Mouse (Mus musculus) adrenal gland, adult (tissue): Measurements from ENCODE around the gene Arhgef28.
A peak's percentile ranks its signal among the peaks of the same experiment; 100 is the strongest.

Experiments
- DNase-seq, 2 experiments: peaks; one replicate each; pipeline ENCODE4 v3.0.0; 2022 to 2023; ENCODE audit warnings: low spot score in 1 of 2; ENCODE audit not compliant: inconsistent age in 2 of 2

The Arhgef28 gene

GRCm38 (mm10) chr13:98205771-98206545, at the start of gene Arhgef28:
Gene Arhgef28 (minus strand): TSS chr13:98206439.
- DNase-seq = peak; percentile 87 to 93

- DNase-seq = no peak
These were observed 48.7 kb upstream of the Arhgef28 start for GRCm38 (mm10) chr13:98254921-98255320.

DNA sequence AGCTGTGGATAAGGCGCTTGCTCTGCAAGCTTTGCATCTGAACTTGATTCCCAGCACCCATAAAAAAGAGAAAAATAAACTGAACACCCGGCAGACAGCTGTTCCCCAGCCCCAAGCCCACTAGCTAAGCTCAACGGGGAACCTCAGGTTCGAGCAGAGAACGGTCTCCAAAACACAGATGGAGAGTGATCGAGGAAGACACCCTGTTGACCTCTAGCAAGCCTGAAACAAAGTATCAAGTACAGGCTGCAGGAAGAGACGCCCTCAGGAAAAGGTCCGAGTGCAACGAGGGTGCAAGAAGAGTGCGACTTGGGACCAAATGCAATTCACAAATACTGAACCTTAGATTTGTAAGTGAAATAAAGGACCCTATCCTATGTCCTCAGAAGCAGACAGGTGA, 43.4 kb upstream of the Arhgef28 start:
- no peak for DNase-seq

- no peak for DNase-seq
These were observed 39.1 kb upstream of the Arhgef28 start for GRCm38 (mm10) chr13:98245386-98245785.

DNA sequence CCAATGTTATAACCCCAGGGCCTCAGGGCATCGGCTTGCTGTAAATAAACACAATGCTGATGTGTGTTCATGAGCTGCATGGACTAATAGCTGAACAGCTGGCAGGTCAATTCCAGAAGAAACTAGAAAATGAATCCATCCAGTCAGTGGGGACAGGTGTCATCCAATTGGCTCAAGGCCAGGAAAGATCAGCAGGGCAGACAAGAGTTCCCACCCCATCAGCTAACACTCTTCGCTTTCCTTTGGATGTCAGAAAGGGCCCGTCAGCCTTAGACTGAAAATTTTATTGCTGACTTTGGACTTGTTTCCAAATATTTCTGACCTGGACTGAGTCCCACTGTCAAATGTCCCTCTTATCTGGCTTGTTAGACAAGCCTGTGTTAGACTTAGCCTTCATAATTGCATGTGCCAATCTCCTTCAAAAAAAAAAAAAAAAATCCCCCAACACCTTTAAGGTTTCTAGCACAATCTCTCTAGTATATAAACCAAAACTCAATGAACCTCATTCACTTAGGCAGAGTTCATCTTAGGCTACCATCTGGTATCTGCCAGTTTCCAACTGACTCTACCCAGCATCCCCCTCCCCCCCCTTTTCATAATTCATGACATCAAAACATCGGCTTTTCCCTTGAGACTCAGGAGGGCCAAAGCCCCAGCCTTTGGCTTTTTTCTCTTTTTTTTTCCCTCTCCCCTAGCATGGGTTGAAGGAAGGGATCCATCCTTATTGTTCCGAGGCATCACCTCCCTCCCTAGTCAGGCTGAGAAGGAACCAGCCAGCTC, 38.5 kb upstream of the Arhgef28 start:
- DNase-seq = peak in 1 of 2 experiments; percentile 65

DNA sequence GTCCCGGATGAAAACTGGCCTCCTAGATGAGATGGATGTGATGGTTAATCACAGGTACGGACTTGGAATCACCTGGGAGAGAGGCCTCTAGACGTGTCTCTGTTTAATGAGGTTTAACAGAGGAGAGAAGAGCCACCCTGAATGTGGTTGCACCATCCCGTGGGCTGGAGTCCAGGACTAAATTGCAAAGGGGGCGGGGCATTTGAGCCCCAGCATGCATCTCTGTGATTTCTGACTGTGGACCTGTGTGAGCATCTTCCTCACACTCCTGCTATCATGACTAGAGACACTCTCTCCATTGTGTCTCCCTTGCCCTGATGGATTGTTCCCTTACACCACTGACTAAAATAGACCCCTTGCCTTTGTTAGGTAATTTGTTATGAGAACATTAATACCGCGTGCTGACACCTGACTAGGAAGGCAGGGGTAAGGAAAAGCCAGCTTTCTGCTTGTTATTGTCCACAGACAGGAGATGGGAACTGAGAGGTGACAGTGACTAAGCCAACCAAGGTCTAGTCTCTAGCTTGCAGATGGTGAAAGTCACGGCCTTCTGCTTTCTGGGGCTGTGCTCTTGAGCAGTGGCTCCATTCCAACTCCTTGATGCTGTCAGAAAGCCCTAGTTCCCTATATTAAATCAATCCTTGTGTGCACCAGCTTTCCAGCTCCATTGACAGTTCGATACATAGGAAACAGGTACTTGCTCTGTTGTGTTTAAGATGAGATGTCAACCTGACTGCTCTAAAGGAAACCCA, 35.5 kb upstream of the Arhgef28 start:
- peak; percentile 62 to 88 for DNase-seq

DNA sequence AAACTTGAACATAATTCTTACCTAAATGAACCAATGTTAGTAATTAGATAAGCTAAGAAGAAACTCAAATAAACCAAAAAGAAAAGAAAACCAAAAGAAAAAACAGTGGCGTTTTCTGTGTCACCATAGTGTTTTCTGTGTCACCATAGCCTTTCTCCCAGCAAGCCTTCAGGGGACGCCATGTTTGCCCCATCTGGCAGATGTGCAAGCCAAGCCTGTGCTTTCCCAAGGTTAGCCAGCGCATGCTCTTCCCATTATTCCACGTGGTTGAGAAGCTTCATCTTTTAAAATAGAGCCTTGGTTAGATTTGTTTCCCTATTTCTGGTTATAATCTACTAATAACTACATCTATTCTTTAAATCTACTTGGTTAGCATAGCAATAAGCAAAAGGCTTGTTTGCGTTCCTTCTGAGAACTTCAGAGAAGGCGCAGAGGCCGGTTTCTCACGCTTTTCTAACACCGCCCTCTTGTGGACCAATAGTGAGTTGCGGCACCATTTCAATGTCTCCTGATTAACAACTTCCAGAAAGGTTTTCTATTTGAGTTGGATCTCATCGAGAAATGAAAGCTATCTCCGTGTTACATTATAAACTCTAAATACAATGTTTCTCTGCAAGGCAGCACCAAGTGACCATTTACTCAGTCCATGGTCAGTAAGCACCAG, 33.9 kb upstream of the Arhgef28 start:
- peak; percentile 61 to 92 for DNase-seq

GRCm38 (mm10) chr13:98235451-98235850, 29.2 kb upstream of the Arhgef28 start:
- no peak for DNase-seq

GRCm38 (mm10) chr13:98230511-98230910, 24.3 kb upstream of the Arhgef28 start:
- no peak for DNase-seq

DNA sequence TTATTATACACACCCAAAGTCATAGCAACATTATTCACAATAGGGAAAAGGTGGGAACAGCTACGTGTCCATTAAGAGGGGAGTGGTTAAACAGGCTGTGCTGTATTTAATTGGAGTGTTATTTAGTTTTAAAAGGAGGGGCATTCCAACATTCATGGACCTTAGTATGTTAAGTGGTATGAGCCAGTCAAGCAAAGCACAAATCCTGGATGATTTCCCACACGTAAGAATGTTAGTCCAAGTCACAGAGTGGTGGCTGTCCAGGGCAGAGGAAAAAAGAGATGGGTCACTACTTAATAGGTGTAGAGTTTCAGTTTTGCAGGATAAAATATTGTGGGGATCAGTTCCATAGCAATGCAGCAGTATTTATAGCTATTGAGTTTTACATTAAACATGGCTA, 20.0 kb upstream of the Arhgef28 start:
- no peak for DNase-seq

- DNase-seq = peak in 1 of 2 experiments; percentile 70
These were observed 16.6 kb upstream of the Arhgef28 start for GRCm38 (mm10) chr13:98222848-98223247.

DNA sequence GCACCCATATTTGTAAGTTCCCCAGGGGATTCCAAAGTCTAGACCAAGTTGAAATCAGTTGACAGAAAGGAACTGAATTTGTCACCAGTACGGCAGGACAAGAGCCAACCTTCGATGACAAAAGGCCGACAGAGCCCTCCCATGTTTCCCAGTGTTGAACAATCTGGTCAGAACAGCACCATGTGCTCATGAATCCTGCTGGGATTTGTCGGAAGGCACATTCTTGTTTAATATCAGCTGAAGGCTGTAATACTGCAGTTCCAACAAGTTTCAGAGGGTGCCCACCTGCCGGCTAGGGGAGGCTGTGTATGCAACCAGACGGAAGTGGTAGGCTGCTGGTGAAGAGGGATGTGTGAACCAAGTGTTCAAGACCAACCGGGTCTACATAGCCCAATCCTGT, 3.9 kb upstream of the Arhgef28 start:
- no peak for DNase-seq

- DNase-seq = no peak
These were observed 2.6 kb upstream of the Arhgef28 start for GRCm38 (mm10) chr13:98208842-98209241.

- DNase-seq = no peak
These were observed 269 bp upstream of the Arhgef28 start for GRCm38 (mm10) chr13:98206546-98206870.

- DNase-seq = peak; percentile 18 to 51
These were observed 1.1 kb downstream of the Arhgef28 start for GRCm38 (mm10) chr13:98205111-98205510.

DNA sequence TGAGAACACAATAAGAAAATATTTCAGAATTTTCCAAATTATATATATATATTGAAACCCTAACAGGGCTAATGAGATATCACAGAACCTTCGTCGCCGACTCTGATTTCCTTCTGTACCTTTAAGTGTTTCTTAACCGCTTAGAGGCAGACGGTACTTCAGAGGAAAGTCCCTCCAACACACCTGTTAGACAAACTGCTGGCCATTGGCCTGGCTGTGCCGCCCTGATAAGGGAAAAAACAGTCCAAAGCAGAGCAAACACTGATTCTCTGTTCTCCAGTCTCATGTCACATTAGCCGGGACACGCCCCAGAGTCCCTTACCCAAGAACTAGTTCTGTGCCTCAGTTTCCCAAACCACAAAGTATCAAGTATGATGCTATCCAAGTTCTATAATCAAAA, 1.9 kb downstream of the Arhgef28 start:
- DNase-seq = peak in 1 of 2 experiments; percentile 31

DNA sequence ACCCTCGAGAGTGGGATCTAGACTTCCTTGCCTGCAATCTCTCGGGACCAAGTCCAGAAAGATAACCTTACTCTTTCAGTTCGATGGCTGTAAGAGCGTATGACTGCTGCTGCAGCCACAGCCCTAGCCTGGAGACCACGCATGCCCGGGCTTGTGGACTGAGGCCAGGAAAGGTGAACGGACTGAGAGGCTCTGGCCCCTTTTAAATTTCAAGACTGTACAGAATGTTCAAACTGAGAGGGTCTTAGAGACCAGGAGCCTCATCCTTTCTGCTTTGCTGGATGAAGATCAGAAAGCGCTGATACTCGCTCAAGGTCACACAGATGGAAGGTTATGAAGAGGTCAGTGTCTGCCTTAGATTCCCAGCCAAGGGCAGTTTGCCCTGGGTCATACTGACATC, 4.8 kb downstream of the Arhgef28 start:
- peak in 1 of 2 experiments; percentile 53 for DNase-seq

DNA sequence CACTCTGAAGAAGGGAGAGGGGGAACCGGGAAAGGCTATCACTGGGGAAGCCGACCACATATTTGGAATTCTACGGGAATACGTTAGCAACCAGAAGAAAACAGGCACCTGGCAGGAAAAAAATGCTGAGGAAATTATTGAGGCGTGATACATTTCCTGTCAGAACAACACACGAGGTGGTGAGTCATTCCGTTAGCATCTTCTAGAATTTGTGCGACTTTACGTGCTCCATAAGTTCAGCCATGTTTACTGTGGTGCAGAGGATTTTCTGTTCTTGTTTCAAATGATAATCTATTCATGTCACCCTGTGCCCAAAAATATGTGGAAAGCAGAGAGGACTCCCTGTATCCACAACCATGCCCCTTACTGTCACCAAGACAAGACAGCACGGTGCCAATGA, 13.6 kb downstream of the Arhgef28 start:
- DNase-seq = no peak

- DNase-seq = no peak
These were observed 17.7 kb downstream of the Arhgef28 start for GRCm38 (mm10) chr13:98188500-98188899.

DNA sequence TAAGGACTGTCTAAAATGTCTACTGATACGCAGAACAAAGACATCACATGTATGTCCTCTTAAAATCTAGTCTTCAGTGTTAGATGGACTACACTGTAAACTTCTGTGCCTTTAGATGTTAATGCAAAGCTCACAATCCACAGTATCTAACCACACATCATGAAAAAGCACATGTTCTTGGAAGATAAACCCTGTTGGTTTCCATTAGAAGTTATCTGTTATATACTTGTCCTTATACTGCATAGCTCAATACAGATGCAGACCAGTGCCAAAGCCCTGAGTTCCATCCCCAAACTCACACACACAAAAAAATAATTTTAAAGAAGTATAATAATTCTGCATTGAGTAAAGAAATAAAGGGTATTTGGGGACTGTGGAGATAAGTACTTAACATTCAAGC, 18.3 kb downstream of the Arhgef28 start:
- DNase-seq = no peak

DNA sequence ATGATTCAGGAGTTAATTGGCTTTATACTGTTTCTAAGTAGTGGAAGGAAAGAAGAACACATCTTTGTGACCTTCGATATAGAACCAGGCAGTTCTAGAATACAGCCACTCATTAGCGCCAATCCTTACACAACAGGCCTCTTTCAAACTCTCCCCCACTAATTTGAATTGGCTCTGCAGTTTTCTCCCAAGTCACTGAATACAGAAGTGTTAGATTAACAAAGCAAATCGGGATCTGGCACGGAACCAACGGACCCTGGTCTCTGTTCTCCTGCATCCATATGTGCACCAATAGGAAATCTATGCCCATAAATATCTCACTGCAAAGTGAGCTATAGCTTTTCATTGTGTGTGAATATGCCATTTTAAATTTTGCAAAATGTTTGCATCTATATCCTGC, 20.1 kb downstream of the Arhgef28 start:
- DNase-seq = no peak
